Comparison of ENCODE assay signal across 38 mouse cellular contexts in the genomic region with DNA sequence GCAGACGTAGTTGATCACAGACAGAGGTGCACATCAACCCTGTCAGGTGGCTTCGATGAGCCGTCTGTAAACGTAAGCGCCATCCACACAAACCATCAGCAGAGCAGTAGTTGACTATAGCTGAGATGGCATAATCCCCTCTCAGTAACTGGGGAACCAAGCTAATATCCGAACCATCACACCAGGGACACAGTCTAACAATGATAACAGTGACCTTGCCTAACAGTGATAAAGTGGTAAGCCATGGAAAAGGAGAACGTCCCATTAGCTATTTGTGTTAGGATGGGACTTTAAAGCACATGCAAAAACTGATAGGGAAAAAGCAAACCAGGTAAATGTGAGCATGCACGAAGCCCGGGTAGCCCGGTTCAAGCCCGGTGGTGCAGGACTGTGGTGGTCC. TPM values are rescaled to one million over a fixed set of nuclear protein-coding genes. Genes with fewer than 3 reads are reported as not detected.
DNase-seq lines count a peak whose midpoint lies in the region; ATAC-seq lines count a peak whose summit lies in the region.
"Had no signal": no experiment of that assay in that cellular context is flagged by ENCODE, and none has a peak within 500 bp of the region (broad histone marks: within the 10 kb centered on the region; RNA-seq: fewer than 3 reads in every experiment).

No protein-coding gene starts in this region.

- no peaks in the 10 kb centered on the region for H3K27me3 ChIP-seq in erythroblast, embryonic 14.5 days (ENCODE audit: control insufficient read depth)
- H3K27me3 ChIP-seq in liver, embryonic 15.5 days, result no peaks in the 10 kb centered on the region; the same call in 1 of the 2 replicates
- H3K27me3 ChIP-seq: embryonic facial prominence, embryonic 15.5 days; midbrain, embryonic 13.5 days; neural tube, embryonic 13.5 days had no signal

- H3K36me3 ChIP-seq in erythroblast, embryonic 14.5 days (ENCODE audit: control insufficient read depth), result no peaks in the 10 kb centered on the region; the same call in 1 of the 2 replicates
- H3K36me3 ChIP-seq in liver, embryonic 15.5 days (replicated peaks), result no peaks in the 10 kb centered on the region
- H3K36me3 ChIP-seq: embryonic facial prominence, embryonic 10.5 days; embryonic facial prominence, embryonic 15.5 days; forebrain, embryonic 10.5 days; hindbrain, embryonic 10.5 days; midbrain, embryonic 13.5 days; neural tube, embryonic 13.5 days had no signal

- peak; percentile 17 for DNase-seq in spleen, adult 12 weeks (ENCODE audit: low spot score)
- DNase-seq in spleen, postnatal 36 days (ENCODE audit: low spot score in 2 of 2), result no peak
- no peak for DNase-seq in right cerebral cortex, adult 2 months (ENCODE audit: low spot score in 2 of 2)
- DNase-seq in left cerebral cortex, adult 18-20 months (ENCODE audit: low spot score in 2 of 2), result no peak
- DNase-seq: adrenal gland, adult 2 months; adrenal gland, postnatal 36 days; B cell, adult 2 months; cerebellum, adult 8-10 months; cerebellum, postnatal 25 days; forebrain, postnatal 0 days; heart, postnatal 14 days; kidney, adult 8-10 months; kidney, postnatal 4 days; layer of hippocampus, postnatal 36 days; right cerebral cortex, postnatal 14 days; spleen, adult 18-20 months; thymus, adult 2 months had no signal

- peaks cover 78% of the 10 kb centered on the region for H3K4me1 ChIP-seq in erythroblast, embryonic 14.5 days (ENCODE audit: control insufficient read depth)
- peaks cover 59% of the 10 kb centered on the region for H3K4me1 ChIP-seq in liver, embryonic 15.5 days (replicated peaks)
- H3K4me1 ChIP-seq: embryonic facial prominence, embryonic 15.5 days had no signal

- no peak overlapping the region for H3K9ac ChIP-seq in liver, embryonic 15.5 days
- H3K9ac ChIP-seq: embryonic facial prominence, embryonic 15.5 days; forebrain, postnatal 0 days; midbrain, embryonic 13.5 days; neural tube, embryonic 13.5 days had no signal

- peak; percentile 60 for ATAC-seq in liver, embryonic 15.5 days (ENCODE audit: insufficient read depth)
- ATAC-seq: activated CD4-positive, CD25-positive, alpha-beta regulatory T cell, adult 4 months; hindbrain, embryonic 16.5 days had no signal

- WGBS in liver, embryonic 15.5 days (ENCODE audit: insufficient replicate concordance), result 65% methylated on average over 11 of the region's 11 CpGs

- peaks cover 3% of the 10 kb centered on the region for H3K9me3 ChIP-seq in erythroblast, embryonic 14.5 days (ENCODE audit: control insufficient read depth, low read length)
- H3K9me3 ChIP-seq in liver, embryonic 15.5 days (replicated peaks), result no peaks in the 10 kb centered on the region
- H3K9me3 ChIP-seq: embryonic facial prominence, embryonic 10.5 days; embryonic facial prominence, embryonic 15.5 days; forebrain, embryonic 10.5 days; hindbrain, embryonic 10.5 days; midbrain, embryonic 13.5 days; neural tube, embryonic 13.5 days had no signal

- H3K4me2 ChIP-seq in liver, embryonic 15.5 days, result peak overlapping the region; percentile 63
- H3K4me2 ChIP-seq: embryonic facial prominence, embryonic 15.5 days; midbrain, embryonic 13.5 days; neural tube, embryonic 13.5 days had no signal

- peak overlapping the region; percentile 91 for H3K27ac ChIP-seq in liver, embryonic 15.5 days (replicated peaks)
- H3K27ac ChIP-seq: embryonic facial prominence, embryonic 10.5 days; embryonic facial prominence, embryonic 15.5 days; forebrain, embryonic 10.5 days; hindbrain, embryonic 10.5 days; kidney, postnatal 0 days; midbrain, embryonic 13.5 days; neural tube, embryonic 13.5 days had no signal

- H3K4me3 ChIP-seq in erythroblast, embryonic 14.5 days (replicated peaks), result peak overlapping the region; percentile 33
- H3K4me3 ChIP-seq in liver, embryonic 15.5 days (replicated peaks), result 0 out of 2 replicates have a peak overlapping the region, but pooled peaks have one; percentile 10
- H3K4me3 ChIP-seq: embryonic facial prominence, embryonic 10.5 days; embryonic facial prominence, embryonic 15.5 days; forebrain, embryonic 10.5 days; hindbrain, embryonic 10.5 days; midbrain, embryonic 13.5 days; neural tube, embryonic 13.5 days had no signal

RNA-seq across cellular contexts. Expression of a gene that starts 38.4 kb away (rescaled TPM):
- polyA plus RNA-seq in erythroblast, embryonic 14.5 days (2012), result 4.1 and 5.2 TPM in 2 replicates
- 32.9 and 35.7 TPM in 2 replicates for polyA plus RNA-seq in liver, embryonic 15.5 days (2015; fragmentation: Nextera tagmentation; extraction: Ambion mirVana)
- total RNA-seq in left cerebral cortex, adult 18-20 months (2021), result 10 to 100 TPM; 37.5 to 42.8 TPM

RNA-seq across cellular contexts. Expression of a gene that starts 43.4 kb away (rescaled TPM):
- polyA plus RNA-seq in erythroblast, embryonic 14.5 days (2012), result 0.05 TPM in 2 replicates
- polyA plus RNA-seq in liver, embryonic 15.5 days (2015; fragmentation: Nextera tagmentation; extraction: Ambion mirVana), result 0.40 and 0.70 TPM in 2 replicates
- 1 to 10 TPM; 3.7 to 3.9 TPM for total RNA-seq in left cerebral cortex, adult 18-20 months (2021)
- total RNA-seq: liver, adult 2 months had no signal
- polyA plus RNA-seq: activated CD4-positive, CD25-positive, alpha-beta regulatory T cell, adult 4 months; liver, adult 2 months had no signal

RNA-seq across cellular contexts. Expression of a gene that starts 48.3 kb away (rescaled TPM):
- polyA plus RNA-seq in erythroblast, embryonic 14.5 days (2012), result not detected in 2 replicates
- polyA plus RNA-seq in liver, embryonic 15.5 days (2015; fragmentation: Nextera tagmentation; extraction: Ambion mirVana), result 0.20 and 0.33 TPM in 2 replicates
- 1 to 10 TPM; 1.5 to 2.0 TPM for total RNA-seq in left cerebral cortex, adult 18-20 months (2021)
- total RNA-seq: gastrocnemius, adult 8-10 months; gastrocnemius, postnatal 4 days; liver, adult 2 months; megakaryocyte-erythroid progenitor cell, adult 5-6 weeks had no signal
- polyA plus RNA-seq: adrenal gland, adult 2 months; liver, adult 2 months; lung, postnatal 0 days had no signal

RNA-seq across cellular contexts. Expression of a gene that starts 50.2 kb away (rescaled TPM):
- polyA plus RNA-seq in erythroblast, embryonic 14.5 days (2012), result not detected in 2 replicates
- polyA plus RNA-seq in liver, embryonic 15.5 days (2015; fragmentation: Nextera tagmentation; extraction: Ambion mirVana), result not detected in 2 replicates
- 1 to 10 TPM in 1 of 2 experiments, under 1 TPM in 1; 0.60 to 1.9 TPM for total RNA-seq in left cerebral cortex, adult 18-20 months (2021)
- total RNA-seq: adrenal gland, adult 2 months; adrenal gland, postnatal 36 days; forebrain, postnatal 0 days; gastrocnemius, adult 8-10 months; gastrocnemius, postnatal 4 days; heart, adult 8-10 months; heart, postnatal 14 days; layer of hippocampus, adult 8-10 months; layer of hippocampus, postnatal 36 days; liver, adult 2 months; megakaryocyte-erythroid progenitor cell, adult 5-6 weeks had no signal
- polyA plus RNA-seq: activated CD4-positive, CD25-positive, alpha-beta regulatory T cell, adult 4 months; adrenal gland, adult 2 months; embryonic facial prominence, embryonic 10.5 days; forebrain, embryonic 10.5 days; forebrain, postnatal 0 days; heart, embryonic 14.5 days; hindbrain, embryonic 10.5 days; intestine, embryonic 16.5 days; limb, embryonic 11.5 days; liver, adult 2 months; midbrain, embryonic 13.5 days; neural tube, embryonic 13.5 days; thymus, adult 2 months had no signal
